Mouse (Mus musculus) CH12.LX (cell line): Measurements from ENCODE around the gene Fam166a. TPM values are rescaled to one million over a fixed set of nuclear protein-coding genes. Genes with fewer than 3 reads are reported as not detected.

ENCODE experiments used
- DNase-seq: peaks from one replicate; pipeline ENCODE4 v3.0.0-alpha.2; 2013; ENCODE audit errors: extremely low read depth
- H3K27ac ChIP-seq: 2 replicates; pipeline ENCODE4 v1.5.1; 2012; ENCODE audit warnings: low read depth, mild to moderate bottlenecking, control low read depth, moderate library complexity; ENCODE audit not compliant: insufficient read depth
- H3K27me3 ChIP-seq: replicated peaks from 2 replicates; pipeline ENCODE3; 2012; ENCODE audit warnings: inconsistent platforms
- H3K36me3 ChIP-seq, 2 experiments: replicated peaks in 1 of 2; 2 replicates each; pipeline versions ENCODE3 to v1.6.1; 2012; ENCODE audit warnings: inconsistent platforms in 1 of 2, low read length in 1 of 2, mild to moderate bottlenecking in 1 of 2, mixed read lengths in 1 of 2, moderate library complexity in 1 of 2; ENCODE audit not compliant: control insufficient read depth in 1 of 2, insufficient read depth in 1 of 2
- H3K4me1 ChIP-seq, 2 experiments: 2 replicates each; pipeline ENCODE4 v1.6.1; 2012; ENCODE audit warnings: inconsistent platforms in 1 of 2, moderate library complexity in 1 of 2; ENCODE audit not compliant: insufficient read depth in 2 of 2, control insufficient read depth in 1 of 2
- H3K4me2 ChIP-seq: 2 replicates; pipeline ENCODE4 v1.6.1; 2012; ENCODE audit warnings: low read depth, mild to moderate bottlenecking, control low read depth; ENCODE audit not compliant: poor library complexity, insufficient read depth, severe bottlenecking
- H3K4me3 ChIP-seq, 3 experiments: fragments of 150-350 bp in 1 of 3; sonication (generic) in 1 of 3; replicated peaks in 1 of 3; 2 replicates each; pipeline versions ENCODE3 to v1.5.1; 2011 to 2012; ENCODE audit warnings: low read depth in 2 of 3, low read length in 2 of 3, mild to moderate bottlenecking in 2 of 3, moderate library complexity in 2 of 3, control low read depth in 1 of 3, improper control_type of control experiment in 1 of 3, inconsistent platforms in 1 of 3, mixed read lengths in 1 of 3; ENCODE audit not compliant: poor library complexity in 1 of 3
- H3K79me2 ChIP-seq: replicated peaks from 2 replicates; pipeline ENCODE4 v1.6.1; 2012; ENCODE audit warnings: mild to moderate bottlenecking, moderate library complexity; ENCODE audit not compliant: control insufficient read depth, poor library complexity, insufficient read depth, severe bottlenecking; ENCODE audit errors: extremely low read depth
- H3K9ac ChIP-seq: 2 replicates; pipeline ENCODE4 v1.6.1; 2012; ENCODE audit warnings: low read depth, mild to moderate bottlenecking, control low read depth, moderate library complexity; ENCODE audit not compliant: insufficient read depth
- H3K9me3 ChIP-seq: replicated peaks from 2 replicates; pipeline ENCODE3; 2012; ENCODE audit warnings: low read length, inconsistent platforms, mixed read lengths
- BHLHE40 ChIP-seq: IDR thresholded peaks from 2 replicates; pipeline ENCODE4 v1.6.1; 2011; ENCODE audit warnings: mild to moderate bottlenecking, low read depth, low read length, improper control_type of control experiment
- CHD1 ChIP-seq: IDR thresholded peaks from 2 replicates; pipeline ENCODE4 v1.6.1; 2012; ENCODE audit warnings: low read depth, low read length, improper control_type of control experiment, inconsistent platforms
- CHD2 ChIP-seq: IDR thresholded peaks from 2 replicates; pipeline ENCODE4 v1.6.1; 2011; ENCODE audit warnings: low read length, improper control_type of control experiment
- E2F4 ChIP-seq: IDR thresholded peaks from 2 replicates; pipeline ENCODE4 v1.6.1; 2011; ENCODE audit warnings: low read depth, low read length, improper control_type of control experiment; ENCODE audit not compliant: insufficient replicate concordance
- EP300 ChIP-seq: IDR thresholded peaks from 2 replicates; pipeline ENCODE4 v1.6.1; 2011; ENCODE audit warnings: low read length, improper control_type of control experiment
- ETS1 ChIP-seq: conservative IDR thresholded peaks from 2 replicates; pipeline ENCODE4 v1.6.1; 2012; ENCODE audit warnings: low read depth, mild to moderate bottlenecking, inconsistent platforms, low read length, improper control_type of control experiment, moderate library complexity
- GABPA ChIP-seq: IDR thresholded peaks from 2 replicates; pipeline ENCODE4 v1.6.1; 2012; ENCODE audit warnings: low read depth, low read length, improper control_type of control experiment, inconsistent platforms; ENCODE audit not compliant: insufficient replicate concordance
- IRF4 ChIP-seq: IDR thresholded peaks from 2 replicates; pipeline ENCODE4 v1.6.1; 2014; ENCODE audit warnings: low read depth, mild to moderate bottlenecking, inconsistent platforms, low read length, improper control_type of control experiment
- JUN ChIP-seq: IDR thresholded peaks from 2 replicates; pipeline ENCODE4 v1.6.1; 2011; ENCODE audit warnings: low read depth, mild to moderate bottlenecking, low read length, improper control_type of control experiment, moderate library complexity; ENCODE audit not compliant: insufficient read depth
- JUND ChIP-seq: conservative IDR thresholded peaks from 2 replicates; pipeline ENCODE4 v1.6.1; 2011; ENCODE audit warnings: low read depth, low read length, improper control_type of control experiment
- KAT2A ChIP-seq: IDR thresholded peaks from 2 replicates; pipeline ENCODE4 v1.6.1; 2012; ENCODE audit warnings: low read length, improper control_type of control experiment, inconsistent platforms; ENCODE audit not compliant: insufficient replicate concordance
- MAX ChIP-seq: IDR thresholded peaks from 2 replicates; pipeline ENCODE4 v1.6.1; 2011; ENCODE audit warnings: low read length, improper control_type of control experiment
- MAZ ChIP-seq: IDR thresholded peaks from 2 replicates; pipeline ENCODE4 v1.6.1; 2012; ENCODE audit warnings: low read depth, mild to moderate bottlenecking, inconsistent platforms, low read length, improper control_type of control experiment, moderate library complexity
- MEF2A ChIP-seq: IDR thresholded peaks from 2 replicates; pipeline ENCODE4 v1.6.1; 2014; ENCODE audit warnings: low read depth, mild to moderate bottlenecking, inconsistent platforms, low read length, improper control_type of control experiment, borderline replicate concordance
- MXI1 ChIP-seq: IDR thresholded peaks from 2 replicates; pipeline ENCODE4 v1.6.1; 2011; ENCODE audit warnings: mild to moderate bottlenecking, low read depth, low read length, improper control_type of control experiment
- MYC ChIP-seq: IDR thresholded peaks from 2 replicates; pipeline ENCODE4 v1.6.1; 2011; ENCODE audit warnings: low read depth, mild to moderate bottlenecking, improper control_type of control experiment, low read length
- NELFE ChIP-seq: IDR thresholded peaks from 2 replicates; pipeline ENCODE4 v1.6.1; 2011; ENCODE audit warnings: low read depth, low read length, improper control_type of control experiment
- NRF1 ChIP-seq: IDR thresholded peaks from 2 replicates; pipeline ENCODE4 v1.6.1; 2014; ENCODE audit warnings: low read depth, mild to moderate bottlenecking, inconsistent platforms, low read length, improper control_type of control experiment, moderate library complexity
- PAX5 ChIP-seq: IDR thresholded peaks from 2 replicates; pipeline ENCODE4 v1.6.1; 2012; ENCODE audit warnings: low read length, inconsistent platforms, mixed read lengths
- POLR2A ChIP-seq: IDR thresholded peaks from 2 replicates; pipeline ENCODE4 v1.6.1; 2011; ENCODE audit warnings: low read depth, mild to moderate bottlenecking, improper control_type of control experiment, low read length
- RAD21 ChIP-seq: IDR thresholded peaks from 2 replicates; pipeline ENCODE4 v1.6.1; 2011; ENCODE audit warnings: low read depth, mild to moderate bottlenecking, low read length, improper control_type of control experiment, moderate library complexity
- RCOR1 ChIP-seq: conservative IDR thresholded peaks from 2 replicates; pipeline ENCODE4 v1.6.1; 2012; ENCODE audit warnings: low read depth, mild to moderate bottlenecking, inconsistent platforms, low read length, improper control_type of control experiment
- SIN3A ChIP-seq: IDR thresholded peaks from 2 replicates; pipeline ENCODE4 v1.6.1; 2012; ENCODE audit warnings: low read length, improper control_type of control experiment, inconsistent platforms
- SMC3 ChIP-seq: IDR thresholded peaks from 2 replicates; pipeline ENCODE4 v1.6.1; 2011; ENCODE audit warnings: low read depth, low read length, improper control_type of control experiment
- TBP ChIP-seq: conservative IDR thresholded peaks from 2 replicates; pipeline ENCODE4 v1.6.1; 2011; ENCODE audit warnings: low read depth, low read length, improper control_type of control experiment
- TCF12 ChIP-seq: IDR thresholded peaks from 2 replicates; pipeline ENCODE4 v1.6.1; 2014; ENCODE audit warnings: low read depth, mild to moderate bottlenecking, inconsistent platforms, low read length, improper control_type of control experiment
- UBTF ChIP-seq: IDR thresholded peaks from 2 replicates; pipeline ENCODE4 v1.6.1; 2012; ENCODE audit warnings: low read depth, mild to moderate bottlenecking, inconsistent platforms, low read length, improper control_type of control experiment, moderate library complexity
- USF1 ChIP-seq: IDR thresholded peaks from 2 replicates; pipeline ENCODE4 v1.6.1; 2014; ENCODE audit warnings: low read depth, mild to moderate bottlenecking, inconsistent platforms, low read length, improper control_type of control experiment
- ZKSCAN1 ChIP-seq: IDR thresholded peaks from 2 replicates; pipeline ENCODE4 v1.6.1; 2012; ENCODE audit warnings: low read depth, inconsistent platforms, low read length, improper control_type of control experiment, borderline replicate concordance
- ZMIZ1 ChIP-seq: IDR thresholded peaks from 2 replicates; pipeline ENCODE4 v1.6.1; 2012; ENCODE audit warnings: low read depth, mild to moderate bottlenecking, inconsistent platforms, low read length, improper control_type of control experiment
- ZNF384 ChIP-seq: IDR thresholded peaks from 2 replicates; pipeline ENCODE4 v1.6.1; 2012; ENCODE audit warnings: low read depth, low read length, improper control_type of control experiment, inconsistent platforms
- dilution Hi-C: fragments of 300-500 bp; cut with MboI; formaldehyde crosslinking; loops from 2 replicates; pipeline ENCODE4 v1.14.3; 2020; ENCODE audit warnings: low sequenced_read_pairs; ENCODE audit not compliant: extremely low pct_unique_long_range_greater_than_20kb, extremely low pct_ligation_motif_present
- in situ Hi-C: fragments of 300-500 bp; cut with MboI; formaldehyde crosslinking; loops from 3 replicates; pipeline ENCODE4 v1.14.3; 2019; ENCODE audit warnings: low sequenced_read_pairs, low pct_ligation_motif_present, low pct_unique_long_range_greater_than_20kb, mixed read lengths
- polyA plus RNA-seq: library from polyadenylated mRNA; unstranded; fragments of >175 nt; gene quantifications from 2 replicates; pipeline ENCODE4 v1.2.1, GENCODE M21; 2012; ENCODE audit warnings: low read depth; ENCODE audit not compliant: insufficient read length
- total RNA-seq, 2 experiments: library from RNA; depleted of rRNA; stranded (reverse); fragments of 300-350 nt in 1 of 2; fragments of >200 nt in 1 of 2; gene quantifications; 2 replicates each; pipeline ENCODE4 v1.2.3; 2012 to 2014

Fam166a gene
- total and polyA plus RNA-seq, 3 experiments = 0.38 to 23.4 TPM; not detected in 1

DNA sequence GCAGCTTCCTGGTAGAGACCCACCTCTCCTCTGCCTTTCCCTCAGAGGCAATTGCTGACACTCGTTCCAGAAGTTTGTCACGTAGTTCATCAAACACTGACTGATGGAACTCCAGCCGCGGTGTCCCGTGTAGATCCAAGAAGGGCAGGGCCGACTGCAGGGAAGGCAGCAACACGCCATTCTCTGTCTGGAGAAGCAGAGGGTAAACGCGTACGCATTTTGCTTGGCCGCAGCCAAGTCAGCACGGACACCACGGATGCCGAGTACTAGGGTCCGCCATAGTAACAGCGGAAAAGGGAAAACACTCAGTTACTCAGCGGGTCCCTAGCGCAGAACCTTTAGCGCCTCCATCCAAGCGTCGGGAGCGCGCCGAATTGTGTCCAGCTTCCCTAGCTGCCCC is 7.9 kb upstream of the Fam166a start:
- dilution Hi-C loops (no loop called here), in situ Hi-C loops (no loop called here)
- no peak for DNase-seq
- Histone ChIP-seq H3K79me2 (peaks cover 23% of the 10 kb centered on the region), H3K27ac (no peak overlapping the region), H3K36me3 (peaks cover 29 to 40% of the 10 kb centered on the region in 2 experiments), H3K9ac (peak overlapping the region; percentile 84), H3K9me3 (no peaks in the 10 kb centered on the region), H3K27me3 (peaks cover 3% of the 10 kb centered on the region), H3K4me3 (peak overlapping the region; percentile 78 to 93 (median 89)), H3K4me1 (peaks cover 13 to 29% of the 10 kb centered on the region in 2 experiments), H3K4me2 (peak overlapping the region; percentile 89)
- TF ChIP-seq JUN (no peak), USF1 (no peak), CHD2 (no peak), NRF1 (no peak), E2F4 (no peak), SIN3A (no peak), NELFE (no peak), CHD1 (no peak), GABPA (no peak), ZKSCAN1 (no peak)

DNA sequence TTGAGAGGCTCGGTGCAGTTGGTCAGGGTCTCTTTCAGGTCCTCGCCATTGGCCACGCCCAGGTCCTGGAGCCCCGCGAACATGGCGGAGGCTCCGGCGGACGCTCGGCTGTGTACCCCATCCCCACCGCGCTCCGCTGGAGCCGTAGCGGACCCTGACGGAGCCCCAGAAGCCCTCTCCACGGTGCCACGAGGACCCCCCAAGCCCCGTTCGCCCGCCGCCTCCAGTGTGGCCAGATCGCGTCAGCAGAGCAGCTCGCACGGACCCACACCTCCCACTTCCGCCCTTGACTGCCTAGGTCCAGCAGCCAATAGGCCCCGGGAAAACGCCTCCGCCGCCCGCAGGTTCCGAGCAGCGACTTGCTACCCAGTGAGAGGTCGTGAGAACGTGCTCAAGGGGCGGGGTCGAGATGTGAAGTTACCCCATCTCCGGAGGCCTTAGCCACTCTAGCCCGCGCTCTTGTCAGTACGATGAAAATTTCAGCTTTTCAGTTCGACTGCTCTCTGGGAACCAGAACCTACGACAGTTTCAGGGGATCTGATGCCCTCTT is 7.3 kb upstream of the Fam166a start, which contains the start of gene Nelfb:
Gene Nelfb, minus strand, starts transcription at position 369 of the 550 bp plus-strand sequence.
- dilution Hi-C loops = no loop called here
- Histone ChIP-seq H3K4me1 (peaks cover 11 to 29% of the 10 kb centered on the region in 2 experiments), H3K9me3 (no peaks in the 10 kb centered on the region), H3K79me2 (peaks cover 23% of the 10 kb centered on the region), H3K4me2 (peak within 1 kb of the TSS; percentile 89), H3K27ac (peak within 1 kb of the TSS; percentile 56), H3K4me3 (peak within 1 kb of the TSS; percentile 78 to 93 (median 89)), H3K27me3 (peaks cover 4% of the 10 kb centered on the region), H3K9ac (peak within 1 kb of the TSS; percentile 84), H3K36me3 (peaks cover 23 to 35% of the 10 kb centered on the region in 2 experiments)
- in situ Hi-C loops = no loop called here
- peak; percentile 95 for DNase-seq
- TF ChIP-seq PAX5 (no peak), RCOR1 (no peak), TCF12 (peak; percentile 91), SMC3 (no peak), BHLHE40 (peak; percentile 83), MYC (peak; percentile 76; the same call in 1 of the 2 replicates), UBTF (no peak), KAT2A (peak; percentile 86; the same call in 1 of the 2 replicates), MAX (peak; percentile 74), CHD1 (no peak), ETS1 (peak; percentile 19; the same call in 1 of the 2 replicates), ZMIZ1 (peak; percentile 82; the same call in 1 of the 2 replicates), E2F4 (peak; percentile 55; the same call in 1 of the 2 replicates), IRF4 (peak; percentile 92), ZNF384 (no peak), JUND (no peak), MEF2A (peak; percentile 74), TBP (0 out of 2 replicates have a peak, but pooled peaks have one; percentile 32), GABPA (peak; percentile 40; the same call in 1 of the 2 replicates), RAD21 (no peak), SIN3A (peak; percentile 91), NRF1 (peak; percentile 62), MXI1 (peak; percentile 97), USF1 (0 out of 2 replicates have a peak, but pooled peaks have one; percentile 2), POLR2A (peak; percentile 88), CHD2 (0 out of 2 replicates have a peak, but pooled peaks have one; percentile 27), EP300 (no peak), MAZ (peak; percentile 61; the same call in 1 of the 2 replicates)
